ENCODE assay signal across 9 mouse cellular contexts in the genomic region with DNA sequence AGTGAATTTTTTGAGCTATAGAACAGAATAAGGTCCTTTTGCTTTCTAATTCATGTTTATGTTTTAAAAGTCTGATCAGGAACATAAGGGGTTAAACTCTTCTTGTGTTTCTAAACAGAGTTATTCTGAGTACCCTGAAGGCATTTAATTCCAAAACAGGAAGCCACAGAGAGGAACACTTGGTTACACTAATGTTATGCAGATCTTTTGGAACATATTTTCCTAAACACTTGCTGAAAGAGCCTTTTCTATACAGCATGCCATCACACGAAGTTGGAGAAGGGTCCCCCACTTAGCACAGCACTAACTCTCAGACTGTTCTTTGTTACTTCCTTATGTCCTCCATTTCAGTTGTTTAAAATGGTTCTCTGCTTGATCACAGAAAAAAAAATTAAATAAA.
DNase-seq lines count a peak whose midpoint lies in the region; ATAC-seq and TF ChIP-seq lines count a peak whose summit lies in the region.
"Had no signal": no experiment of that assay in that cellular context is flagged by ENCODE, and none has a peak within 500 bp of the region (broad histone marks: within the 10 kb centered on the region; RNA-seq: fewer than 3 reads in every experiment).

No protein-coding gene starts in this region.

- no peaks in the 10 kb centered on the region for H3K36me3 ChIP-seq in kidney, adult 2 months (ENCODE audit: control insufficient read depth, insufficient read depth, low read length)
- H3K36me3 ChIP-seq in forebrain, embryonic 13.5 days (ENCODE audit: poor library complexity, severe bottlenecking) = no peaks in the 10 kb centered on the region

- no peaks in the 10 kb centered on the region for H3K9me3 ChIP-seq in forebrain, embryonic 13.5 days (replicated peaks)

- 20% methylated on average over 1 of the region's 1 CpGs for WGBS in kidney, adult 2 months
- WGBS in forebrain, embryonic 13.5 days = 10% methylated on average over 1 of the region's 1 CpGs

- H3K4me3 ChIP-seq in kidney, adult 2 months (ENCODE audit: insufficient read depth, low read depth, low read length) = no peak overlapping the region
- no peak overlapping the region for H3K4me3 ChIP-seq in forebrain, embryonic 13.5 days

- no peak for TF ChIP-seq CTCF in kidney, adult 2 months (conservative IDR thresholded peaks at IDR 0.05; ENCODE audit: insufficient read depth, insufficient read length, low read depth, low read length)

- peak; percentile 8 for DNase-seq in kidney, adult 2 months
- DNase-seq in kidney, adult 9 months = no peak
- DNase-seq in Muller cell, postnatal 12 days (ENCODE audit: inconsistent ontology term) = peak; percentile 47
- DNase-seq in lung, postnatal 36 days = peak; percentile 12
- DNase-seq in cerebellum, postnatal 4 days (ENCODE audit: low spot score in 2 of 2) = no peak
- no peak for DNase-seq in gastrocnemius, postnatal 4 days (ENCODE audit: low spot score in 2 of 2)
- DNase-seq in urinary bladder, adult 18-20 months (ENCODE audit: low spot score in 2 of 2) = no peak

- H3K4me1 ChIP-seq in kidney, adult 2 months (ENCODE audit: control insufficient read depth, insufficient read depth, low read length) = peaks cover 3% of the 10 kb centered on the region; the same call in 1 of the 2 replicates
- H3K4me1 ChIP-seq in forebrain, embryonic 13.5 days = peaks cover 14% of the 10 kb centered on the region

- ATAC-seq in forebrain, embryonic 13.5 days = peak; percentile 69

- no peaks in the 10 kb centered on the region for H3K27me3 ChIP-seq in kidney, adult 2 months (replicated peaks; ENCODE audit: control insufficient read depth, insufficient read depth, low read length)
- H3K27me3 ChIP-seq in forebrain, embryonic 13.5 days = no peaks in the 10 kb centered on the region

- no peak overlapping the region for H3K9ac ChIP-seq in forebrain, embryonic 13.5 days

- TF ChIP-seq POLR2A in kidney, adult 2 months (IDR thresholded peaks at IDR 0.05; ENCODE audit: low read depth, low read length) = no peak

- no peak overlapping the region for H3K27ac ChIP-seq in kidney, adult 2 months (ENCODE audit: insufficient read depth, low read depth, low read length)
- no peak overlapping the region for H3K27ac ChIP-seq in forebrain, embryonic 13.5 days

- H3K4me2 ChIP-seq in forebrain, embryonic 13.5 days = no peak overlapping the region
- H3K4me2 ChIP-seq: liver, embryonic 11.5 days had no signal

Comparison
In these comparisons a context has a peak if more than half of its experiments do, and no peak if none do; other contexts are left out.
1. DNase-seq: peak in kidney, adult 2 months (single experiment), Muller cell, postnatal 12 days (single experiment) and lung, postnatal 36 days (single experiment); none in kidney, adult 9 months (single experiment), cerebellum, postnatal 4 days (0 of 2), gastrocnemius, postnatal 4 days (0 of 2) and urinary bladder, adult 18-20 months (0 of 2).